Mouse (Mus musculus) liver, embryonic 14.5 days (tissue): Measurements from ENCODE around the gene Fam189a2.

ENCODE experiments used
- CTCF ChIP-seq: IDR thresholded peaks from 2 replicates; pipeline ENCODE4 v1.5.1; 2016; ENCODE audit warnings: antibody characterized with exemption, low read depth, control low read depth
- EP300 ChIP-seq: IDR thresholded peaks from 2 replicates; pipeline ENCODE4 v1.6.1; 2016; ENCODE audit warnings: antibody characterized with exemption, low read depth

DNA sequence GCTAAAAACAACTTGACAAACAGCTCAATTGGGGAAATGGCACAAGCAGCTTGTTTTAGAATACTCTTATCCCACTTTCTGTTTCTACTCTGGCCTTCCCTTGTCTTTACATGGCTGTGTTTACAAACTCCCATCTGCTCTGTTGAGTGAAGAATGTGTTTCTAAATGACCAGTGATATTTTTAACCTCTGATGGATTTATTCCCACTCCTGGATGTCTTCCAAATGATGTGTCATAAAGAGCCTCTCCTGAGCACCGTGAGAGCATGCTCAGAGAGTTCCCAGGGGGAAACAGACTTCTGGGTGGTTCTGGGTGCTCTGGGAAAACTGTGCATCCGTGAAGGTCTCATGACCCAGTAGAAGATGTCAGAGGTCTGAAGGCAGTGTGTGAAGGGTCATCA, 24.1 kb upstream of the Fam189a2 start:
- no peak for TF ChIP-seq CTCF
- TF ChIP-seq EP300, result no peak
